Comparison of ENCODE assay signal across 8 mouse cellular contexts in the genomic region with DNA sequence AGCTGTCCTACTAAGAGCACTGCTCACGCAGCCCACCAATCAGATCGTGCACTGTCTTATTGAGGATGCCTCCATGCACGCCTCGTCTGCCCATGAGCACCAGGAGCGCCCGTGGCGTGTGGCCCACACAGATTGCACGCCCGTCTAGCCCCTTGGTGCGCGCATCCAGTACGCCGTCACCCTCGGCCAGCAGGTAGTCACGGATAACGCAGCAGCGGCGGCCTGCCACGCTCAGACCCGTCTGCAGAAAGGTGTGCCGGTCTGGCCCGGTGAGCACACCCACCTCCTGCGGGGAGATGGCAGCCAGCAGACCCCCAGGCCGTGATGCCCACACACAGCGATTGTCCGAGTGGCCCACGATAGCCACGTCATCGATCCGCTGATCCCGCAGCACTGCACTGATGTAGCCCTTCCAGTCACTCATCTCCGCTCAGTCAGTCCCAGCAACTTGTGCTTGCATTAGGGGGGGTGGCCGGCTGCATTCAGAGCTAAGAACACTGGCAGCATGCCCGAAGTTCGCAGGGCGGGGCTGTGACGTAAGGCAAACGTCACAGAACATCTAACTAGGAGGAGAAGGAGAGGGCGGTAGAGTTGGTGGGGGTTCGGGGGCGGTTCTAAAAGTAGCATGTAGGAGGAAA. TPM values are rescaled to one million over a fixed set of nuclear protein-coding genes. Genes with fewer than 3 reads are reported as not detected.
DNase-seq lines count a peak whose midpoint lies in the region; ATAC-seq lines count a peak whose summit lies in the region.

Gene Pfn3 (minus strand): TSS at position 490 of the 638 bp plus-strand sequence.

- peak within 1 kb of the TSS; percentile 44 for H3K9ac ChIP-seq in forebrain, embryonic 15.5 days (replicated peaks)
- peak within 1 kb of the TSS; percentile 0; the same call in 1 of the 2 replicates for H3K9ac ChIP-seq in intestine, embryonic 14.5 days (ENCODE audit: low read length)
- peak within 1 kb of the TSS; percentile 48 for H3K9ac ChIP-seq in stomach, embryonic 16.5 days (ENCODE audit: low read length)

- peaks cover 10% of the 10 kb centered on the region for H3K27me3 ChIP-seq in forebrain, embryonic 15.5 days
- peaks cover 26% of the 10 kb centered on the region for H3K27me3 ChIP-seq in intestine, embryonic 14.5 days (replicated peaks; ENCODE audit: control insufficient read depth, insufficient read depth, low read length)
- H3K27me3 ChIP-seq in midbrain, embryonic 10.5 days (ENCODE audit: low read depth, poor library complexity, severe bottlenecking) = peaks cover 67% of the 10 kb centered on the region
- peaks cover 10% of the 10 kb centered on the region for H3K27me3 ChIP-seq in stomach, embryonic 16.5 days (ENCODE audit: control insufficient read depth, insufficient read depth, low read length)

- WGBS in forebrain, embryonic 15.5 days = 7% methylated on average over 41 of the region's 41 CpGs
- 11% methylated on average over 41 of the region's 41 CpGs for WGBS in intestine, embryonic 14.5 days
- WGBS in midbrain, embryonic 10.5 days = 10% methylated on average over 41 of the region's 41 CpGs
- 10% methylated on average over 41 of the region's 41 CpGs for WGBS in stomach, embryonic 16.5 days

- no peaks in the 10 kb centered on the region for H3K9me3 ChIP-seq in forebrain, embryonic 15.5 days
- no peaks in the 10 kb centered on the region for H3K9me3 ChIP-seq in intestine, embryonic 14.5 days (ENCODE audit: control insufficient read depth, low read length)
- no peaks in the 10 kb centered on the region for H3K9me3 ChIP-seq in midbrain, embryonic 10.5 days (replicated peaks)
- H3K9me3 ChIP-seq in stomach, embryonic 16.5 days (replicated peaks; ENCODE audit: control insufficient read depth, low read length) = no peaks in the 10 kb centered on the region

- ATAC-seq in forebrain, embryonic 15.5 days (replicated peaks) = peak; percentile 70
- peak; percentile 57 for ATAC-seq in intestine, embryonic 14.5 days (replicated peaks; ENCODE audit: low FRiP score, low TSS enrichment, low read depth)
- peak; percentile 72; the same call in 1 of the 2 replicates for ATAC-seq in stomach, embryonic 16.5 days (ENCODE audit: insufficient read depth, low FRiP score)

- no peak within 1 kb of the TSS for H3K27ac ChIP-seq in forebrain, embryonic 15.5 days (replicated peaks)
- no peak within 1 kb of the TSS for H3K27ac ChIP-seq in intestine, embryonic 14.5 days (ENCODE audit: low read depth)
- H3K27ac ChIP-seq in midbrain, embryonic 10.5 days (replicated peaks) = no peak within 1 kb of the TSS; the same call in 1 of the 2 replicates
- no peak within 1 kb of the TSS for H3K27ac ChIP-seq in stomach, embryonic 16.5 days (ENCODE audit: low read length)

- H3K36me3 ChIP-seq in forebrain, embryonic 15.5 days = no peaks in the 10 kb centered on the region
- H3K36me3 ChIP-seq in intestine, embryonic 14.5 days (ENCODE audit: control insufficient read depth, insufficient read depth, low read length) = no peaks in the 10 kb centered on the region
- H3K36me3 ChIP-seq in midbrain, embryonic 10.5 days = no peaks in the 10 kb centered on the region
- H3K36me3 ChIP-seq in stomach, embryonic 16.5 days (ENCODE audit: control insufficient read depth, insufficient read depth, low read length) = no peaks in the 10 kb centered on the region

- peak within 1 kb of the TSS; percentile 53 for H3K4me2 ChIP-seq in forebrain, embryonic 15.5 days (replicated peaks)
- H3K4me2 ChIP-seq in intestine, embryonic 14.5 days (ENCODE audit: low read length) = peak within 1 kb of the TSS; percentile 43
- H3K4me2 ChIP-seq in stomach, embryonic 16.5 days (ENCODE audit: low read depth, low read length) = peak within 1 kb of the TSS; percentile 52

- peaks cover 14% of the 10 kb centered on the region for H3K4me1 ChIP-seq in forebrain, embryonic 15.5 days
- 0 out of 2 replicates have a peak, but pooled peaks cover 2% of the 10 kb centered on the region for H3K4me1 ChIP-seq in intestine, embryonic 14.5 days (replicated peaks; ENCODE audit: control insufficient read depth, insufficient read depth, low read length)
- peaks cover 15% of the 10 kb centered on the region for H3K4me1 ChIP-seq in midbrain, embryonic 10.5 days
- no peaks in the 10 kb centered on the region for H3K4me1 ChIP-seq in stomach, embryonic 16.5 days (ENCODE audit: control insufficient read depth, insufficient read depth, low read length)

- peak; percentile 73 for DNase-seq in layer of hippocampus, adult 11-12 months (ENCODE audit: low spot score)
- DNase-seq in layer of hippocampus, adult 9-10 months (ENCODE audit: low spot score) = no peak
- peak; percentile 88 for DNase-seq in intestine, embryonic 14.5 days (ENCODE audit: low spot score)
- peak; percentile 36 to 82 for DNase-seq in left cerebral cortex, adult 9 months (ENCODE audit: low spot score in 2 of 2)
- peak; percentile 58 for DNase-seq in midbrain, embryonic 10.5 days (ENCODE audit: low spot score)
- DNase-seq in thymus, postnatal 0 days (ENCODE audit: low spot score) = no peak

- peak within 1 kb of the TSS; percentile 39 for H3K4me3 ChIP-seq in forebrain, embryonic 15.5 days
- peak within 1 kb of the TSS; percentile 16 for H3K4me3 ChIP-seq in intestine, embryonic 14.5 days (ENCODE audit: low read depth, low read length)
- H3K4me3 ChIP-seq in midbrain, embryonic 10.5 days = peak within 1 kb of the TSS; percentile 52
- peak within 1 kb of the TSS; percentile 15 for H3K4me3 ChIP-seq in stomach, embryonic 16.5 days (replicated peaks; ENCODE audit: low read length)

RNA-seq across cellular contexts. Expression of gene Pfn3, which starts in this region (rescaled TPM):
- 0.63 TPM in 1 of 2 replicates, not detected in the other for polyA plus RNA-seq in forebrain, embryonic 15.5 days (2015; fragmentation: Nextera tagmentation; extraction: Ambion mirVana)
- not detected in 2 replicates for polyA plus RNA-seq in intestine, embryonic 14.5 days (2014; fragmentation: Nextera tagmentation; extraction: Ambion mirVana)
- not detected in 2 replicates for polyA plus RNA-seq in midbrain, embryonic 10.5 days (2016; fragmentation: Nextera tagmentation; extraction: Ambion mirVana)
- polyA plus RNA-seq in stomach, embryonic 16.5 days (2015; fragmentation: Nextera tagmentation; extraction: Ambion mirVana) = not detected in 2 replicates
- polyA plus RNA-seq in thymus, postnatal 0 days (2015; fragmentation: Nextera tagmentation; extraction: Ambion mirVana) = not detected in 2 replicates

Comparison
In these comparisons a context has a peak if more than half of its experiments do, and no peak if none do; other contexts are left out.
1. DNase-seq: peak in layer of hippocampus, adult 11-12 months (single experiment) and left cerebral cortex, adult 9 months (2 of 2); none in layer of hippocampus, adult 9-10 months (single experiment) and thymus, postnatal 0 days (single experiment).
2. Peak in ATAC-seq, H3K4me3 ChIP-seq, H3K9ac ChIP-seq and H3K4me2 ChIP-seq in forebrain, embryonic 15.5 days; RNA of the gene not detected or under 1 TPM.
3. Peak in DNase-seq, ATAC-seq, H3K4me3 ChIP-seq, H3K9ac ChIP-seq and H3K4me2 ChIP-seq in intestine, embryonic 14.5 days; RNA of the gene not detected or under 1 TPM.
4. Peak in DNase-seq and H3K4me3 ChIP-seq in midbrain, embryonic 10.5 days; RNA of the gene not detected or under 1 TPM.
5. Peak in ATAC-seq, H3K4me3 ChIP-seq, H3K9ac ChIP-seq and H3K4me2 ChIP-seq in stomach, embryonic 16.5 days; RNA of the gene not detected or under 1 TPM.
6. Peak in every context shown above with its lines, with median percentiles within 50 percentile points of each other: ATAC-seq, H3K4me2 ChIP-seq, H3K4me3 ChIP-seq and H3K9ac ChIP-seq.